Mouse (Mus musculus): ENCODE data around the gene Ptprt.

- no peak for TF ChIP-seq CTCF (IDR thresholded peaks at IDR 0.05; ENCODE audit: low read depth)
- no peak for TF ChIP-seq EP300 (IDR thresholded peaks at IDR 0.05; ENCODE audit: low read depth)
These were observed 608.1 kb downstream of the Ptprt start for GRCm38 (mm10) chr2:162052816-162053215.
